Mouse (Mus musculus) thymus, adult 2 months (tissue): ENCODE data around the gene St6galnac3. TPM values are rescaled to one million over a fixed set of nuclear protein-coding genes. Genes with fewer than 3 reads are reported as not detected.

ENCODE experiments used
- DNase-seq: peaks from one replicate; pipeline ENCODE4 v3.0.0; 2021
- H3K27ac ChIP-seq: fragments of 200-500 bp; 2 replicates; pipeline ENCODE4 v1.5.1; 2012; ENCODE audit warnings: low read length, control low read depth; ENCODE audit not compliant: control insufficient read depth, insufficient read depth
- H3K27me3 ChIP-seq: fragments of 200-500 bp; 2 replicates; pipeline ENCODE4 v1.6.1; 2012; ENCODE audit warnings: mild to moderate bottlenecking, low read length, moderate library complexity, mixed read lengths; ENCODE audit not compliant: control insufficient read depth, insufficient read depth
- H3K36me3 ChIP-seq: fragments of 200-500 bp; 2 replicates; pipeline ENCODE4 v1.6.1; 2012; ENCODE audit warnings: mild to moderate bottlenecking, low read length, moderate library complexity; ENCODE audit not compliant: control insufficient read depth, insufficient read depth
- H3K4me1 ChIP-seq: fragments of 200-500 bp; replicated peaks from 2 replicates; pipeline ENCODE4 v1.6.1; 2012; ENCODE audit warnings: low read length; ENCODE audit not compliant: control insufficient read depth, insufficient read depth
- H3K4me3 ChIP-seq: fragments of 200-500 bp; 2 replicates; pipeline ENCODE4 v1.5.1; 2012; ENCODE audit warnings: mild to moderate bottlenecking, low read length, control low read depth, moderate library complexity; ENCODE audit not compliant: control insufficient read depth, insufficient read depth
- CTCF ChIP-seq: fragments of 200-500 bp; IDR thresholded peaks from 2 replicates; pipeline ENCODE4 v1.5.1; 2012; ENCODE audit warnings: mild to moderate bottlenecking, control low read depth, low read length, moderate library complexity, borderline replicate concordance; ENCODE audit not compliant: control insufficient read depth, poor library complexity, insufficient read depth; ENCODE audit errors: extremely low read depth
- POLR2A ChIP-seq: fragments of 200-500 bp; IDR thresholded peaks from 2 replicates; pipeline ENCODE4 v1.6.1; 2012; ENCODE audit warnings: mild to moderate bottlenecking, low read length, control low read depth, moderate library complexity; ENCODE audit not compliant: control insufficient read depth, poor library complexity, insufficient read depth; ENCODE audit errors: extremely low read depth
- WGBS: fragments of 180-500 bp; shearing (Covaris S2); methylation state at CpG from one replicate; pipeline ENCODE4 v1.1.7; 2018; 5-methylcytosine and 5-hydroxymethylcytosine counted together
- polyA plus RNA-seq: library from polyadenylated mRNA; depleted of rRNA; stranded (reverse); fragments of >200 nt; gene quantifications from 2 replicates; pipeline ENCODE4 v1.2.3, GENCODE M21; 2012

St6galnac3 gene
- polyA plus RNA-seq, 1 experiment: 1.3 TPM

DNA sequence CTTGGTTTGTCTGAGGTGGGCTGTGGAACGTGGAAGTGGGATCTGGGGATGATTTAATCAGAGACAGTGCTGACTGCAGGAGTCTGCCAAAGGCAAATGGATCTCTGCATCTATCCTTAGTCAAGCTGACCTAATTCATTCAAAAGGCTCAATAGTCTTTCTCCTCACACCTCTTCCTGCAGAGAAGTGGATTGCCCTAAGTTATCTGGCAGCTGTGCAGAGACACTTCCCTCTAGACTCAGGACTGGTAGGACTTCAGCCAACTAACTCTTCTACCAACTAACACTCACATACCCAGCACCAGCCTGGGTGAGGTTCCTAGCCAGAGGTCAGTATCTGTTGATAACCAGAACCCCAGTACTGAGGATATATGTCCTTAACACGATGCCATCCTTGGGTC is 516.8 kb downstream of the St6galnac3 start:
- DNase-seq: no peak
- Histone ChIP-seq H3K4me3 (no peak overlapping the region), H3K27me3 (no peaks in the 10 kb centered on the region), H3K27ac (no peak overlapping the region), H3K36me3 (no peaks in the 10 kb centered on the region), H3K4me1 (no peaks in the 10 kb centered on the region)
- WGBS: 78% methylated on average over 2 of the region's 2 CpGs
- TF ChIP-seq POLR2A: no peak
- no peak for TF ChIP-seq CTCF

DNA sequence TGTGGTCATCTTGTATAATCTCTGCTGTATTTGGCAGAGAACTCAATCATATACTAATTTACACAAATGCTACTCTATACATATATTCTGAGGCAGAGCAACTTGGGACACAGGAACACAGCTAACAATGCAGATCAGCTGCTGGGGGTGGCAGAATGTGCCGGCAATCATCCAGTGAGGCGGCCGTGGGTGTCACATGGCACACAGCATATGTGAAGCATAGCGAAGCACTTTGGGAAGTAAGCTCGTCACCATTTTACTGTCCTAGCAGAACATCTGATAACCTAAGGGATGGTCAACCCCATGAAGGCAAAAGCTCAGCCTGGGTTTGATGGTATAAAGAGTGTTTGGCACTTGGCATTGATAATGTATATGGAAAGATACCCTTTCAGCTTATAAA is 520.9 kb downstream of the St6galnac3 start:
- H3K4me3 ChIP-seq: no peak overlapping the region
- H3K36me3 ChIP-seq: no peaks in the 10 kb centered on the region
- no peaks in the 10 kb centered on the region for H3K4me1 ChIP-seq
- no peak for DNase-seq
- no peak overlapping the region for H3K27ac ChIP-seq
- 94% methylated on average over 5 of the region's 5 CpGs for WGBS
- TF ChIP-seq CTCF (no peak), POLR2A (no peak)
- no peaks in the 10 kb centered on the region for H3K27me3 ChIP-seq

DNA sequence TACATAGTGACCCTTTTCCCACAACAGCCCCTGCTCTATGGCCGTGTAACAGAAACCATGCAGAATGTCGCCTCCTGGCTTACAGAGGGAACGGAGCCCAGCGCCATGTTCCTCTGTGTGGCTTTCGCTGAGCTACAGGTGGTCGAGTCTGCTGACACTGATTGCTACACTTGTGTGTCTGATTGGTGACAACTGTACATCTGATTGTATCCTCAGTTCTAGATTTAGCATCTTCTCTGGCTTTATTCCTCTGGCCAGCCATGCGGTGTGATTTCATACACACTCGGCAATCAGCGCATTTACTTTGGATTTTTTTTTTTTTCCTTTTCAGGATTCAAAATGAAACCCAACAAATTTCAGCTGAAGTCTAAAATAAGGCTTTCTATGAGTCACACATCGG is 523.1 kb downstream of the St6galnac3 start:
- no peak overlapping the region for H3K4me3 ChIP-seq
- no peak for DNase-seq
- TF ChIP-seq CTCF (no peak), POLR2A (no peak)
- 93% methylated on average over 10 of the region's 10 CpGs for WGBS
- no peak overlapping the region for H3K27ac ChIP-seq
- H3K27me3 ChIP-seq: no peaks in the 10 kb centered on the region
- H3K4me1 ChIP-seq: no peaks in the 10 kb centered on the region
- H3K36me3 ChIP-seq: no peaks in the 10 kb centered on the region

DNA sequence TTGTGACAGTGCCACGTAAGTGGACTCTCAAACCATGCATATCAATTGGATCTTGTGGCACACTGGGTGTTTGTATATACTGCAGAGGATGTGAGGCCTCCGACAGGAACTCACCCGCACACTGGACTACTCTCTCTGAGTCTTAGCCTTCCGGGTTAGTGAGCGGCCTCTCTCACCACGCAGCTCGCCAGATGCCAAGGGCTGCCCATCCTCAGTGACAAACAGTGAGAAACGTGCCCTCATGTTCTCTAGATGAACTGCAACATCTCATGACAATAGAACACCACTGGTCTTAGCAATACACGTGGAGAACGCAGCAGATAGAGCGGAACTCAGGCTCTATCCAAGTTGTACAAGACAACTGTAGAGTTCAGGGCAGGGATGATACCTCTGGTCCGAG is 524.2 kb downstream of the St6galnac3 start:
- H3K4me1 ChIP-seq: no peaks in the 10 kb centered on the region
- no peak for DNase-seq
- no peaks in the 10 kb centered on the region for H3K36me3 ChIP-seq
- 96% methylated on average over 12 of the region's 12 CpGs for WGBS
- H3K27ac ChIP-seq: no peak overlapping the region
- TF ChIP-seq CTCF (no peak), POLR2A (no peak)
- H3K27me3 ChIP-seq: no peaks in the 10 kb centered on the region
- no peak overlapping the region for H3K4me3 ChIP-seq

DNA sequence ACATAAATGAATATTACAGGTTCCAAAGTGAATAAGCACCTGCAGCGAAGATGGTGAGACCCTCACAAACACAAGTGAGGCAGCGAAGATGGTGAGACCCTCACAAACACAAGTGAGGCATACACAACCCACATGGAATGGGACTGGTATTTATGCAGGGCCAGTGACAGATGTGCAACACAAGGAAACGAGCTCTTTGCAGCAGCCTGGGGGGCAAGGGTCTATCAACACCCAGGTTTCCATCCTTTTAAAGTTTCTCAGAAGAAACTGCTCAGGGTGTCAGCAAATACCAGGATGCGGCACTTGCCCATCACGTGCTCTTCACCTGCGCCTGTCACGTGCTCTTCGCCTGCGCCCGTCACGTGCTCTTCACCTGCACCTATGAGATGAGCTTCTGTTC is 524.9 kb downstream of the St6galnac3 start:
- no peak for TF ChIP-seq CTCF
- TF ChIP-seq POLR2A: no peak
- no peak overlapping the region for H3K27ac ChIP-seq
- H3K36me3 ChIP-seq: no peaks in the 10 kb centered on the region
- WGBS: 97% methylated on average over 11 of the region's 11 CpGs
- H3K4me3 ChIP-seq: no peak overlapping the region
- DNase-seq: no peak
- no peaks in the 10 kb centered on the region for H3K4me1 ChIP-seq
- H3K27me3 ChIP-seq: no peaks in the 10 kb centered on the region

GRCm38 (mm10) chr3:153199251-153199650 is 525.7 kb downstream of the St6galnac3 start:
- Histone ChIP-seq H3K36me3 (no peaks in the 10 kb centered on the region), H3K27me3 (no peaks in the 10 kb centered on the region), H3K4me3 (no peak overlapping the region), H3K4me1 (no peaks in the 10 kb centered on the region), H3K27ac (no peak overlapping the region)
- 89% methylated on average over 8 of the region's 8 CpGs for WGBS
- no peak for DNase-seq
- no peak for TF ChIP-seq CTCF
- no peak for TF ChIP-seq POLR2A

DNA sequence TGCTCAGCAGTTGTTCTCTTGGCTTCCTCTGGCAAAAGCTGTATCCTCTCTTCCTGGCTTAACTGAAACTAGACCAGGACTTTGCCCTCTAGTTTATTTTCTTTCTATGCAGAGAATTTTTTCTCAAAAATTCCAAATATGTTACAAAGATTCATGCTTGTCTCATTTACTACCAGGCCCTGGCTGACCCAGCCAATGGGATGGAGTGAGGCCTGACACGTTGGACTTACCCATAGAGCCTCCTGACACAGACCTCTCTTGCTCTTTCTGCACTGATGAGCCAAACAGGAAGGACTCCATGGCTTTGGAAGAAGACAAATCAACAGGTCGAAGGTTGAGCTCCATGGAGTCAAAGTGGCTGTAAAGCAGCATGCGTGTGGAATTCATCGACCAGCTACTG is 526.5 kb downstream of the St6galnac3 start:
- 93% methylated on average over 4 of the region's 4 CpGs for WGBS
- no peak for TF ChIP-seq POLR2A
- no peak for TF ChIP-seq CTCF
- Histone ChIP-seq H3K4me1 (no peaks in the 10 kb centered on the region), H3K4me3 (no peak overlapping the region), H3K36me3 (no peaks in the 10 kb centered on the region), H3K27ac (no peak overlapping the region), H3K27me3 (no peaks in the 10 kb centered on the region)
- no peak for DNase-seq
